Comparison of ENCODE assay signal across 15 mouse cellular contexts in the genomic region with DNA sequence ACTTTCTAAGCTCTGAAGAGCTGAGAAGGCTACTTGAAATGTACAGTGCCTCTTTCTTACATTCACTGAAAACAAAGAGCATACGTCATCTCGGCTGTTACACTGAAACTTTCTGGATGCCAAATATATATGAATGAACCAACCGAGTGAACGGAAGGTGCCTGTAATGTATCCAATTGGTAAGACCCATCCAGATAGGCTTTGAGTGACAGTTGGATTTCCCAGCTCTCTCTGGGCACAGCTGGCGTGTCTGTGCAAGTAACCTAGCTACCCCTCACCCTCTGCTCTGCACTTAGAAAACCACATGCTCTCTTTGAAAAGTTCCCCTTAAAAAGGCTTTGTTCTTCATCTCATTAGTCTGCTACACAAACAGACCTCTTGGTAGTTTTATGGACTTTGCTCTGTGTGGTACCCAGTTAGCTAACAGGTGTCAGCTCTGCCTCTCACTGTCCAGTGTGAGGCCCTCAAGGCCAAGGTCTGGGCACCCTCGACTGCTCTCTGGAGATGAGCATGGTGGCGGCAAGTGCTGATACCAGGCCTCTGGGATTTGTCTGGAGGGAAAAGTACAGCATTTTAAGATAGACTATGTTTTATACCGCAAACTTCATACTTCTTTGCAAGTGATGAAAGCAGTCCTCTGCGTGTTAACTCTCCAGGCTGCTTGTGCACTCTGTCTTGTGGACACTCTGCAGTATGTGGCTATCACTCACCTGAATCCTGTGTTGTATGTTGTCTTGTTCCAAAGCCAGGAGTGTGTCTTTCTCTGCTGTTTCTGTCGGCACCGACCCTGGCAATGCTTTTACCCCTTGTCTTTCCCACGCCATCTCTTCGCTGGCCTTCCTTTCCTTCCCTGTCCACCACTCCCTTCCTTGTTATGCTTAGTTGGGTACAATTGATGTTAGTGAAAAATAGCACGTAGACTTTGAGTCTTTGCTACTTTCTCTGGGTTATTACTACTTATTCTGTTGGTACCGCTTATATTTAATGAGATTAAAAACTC. TPM values are rescaled to one million over a fixed set of nuclear protein-coding genes. Genes with fewer than 3 reads are reported as not detected.
A peak's percentile ranks its signal among the peaks of the same experiment; 100 is the strongest.
DNase-seq lines count a peak whose midpoint lies in the region; ATAC-seq lines count a peak whose summit lies in the region.
"Had no signal": no experiment of that assay in that cellular context is flagged by ENCODE, and none has a peak within 500 bp of the region (broad histone marks: within the 10 kb centered on the region; RNA-seq: fewer than 3 reads in every experiment).

No protein-coding gene starts in this region.

- 0 out of 2 replicates have a peak, but pooled peaks have one; percentile 30 for ATAC-seq in liver, embryonic 12.5 days
- no peak for ATAC-seq in liver, embryonic 11.5 days (replicated peaks; ENCODE audit: low FRiP score)
- ATAC-seq: forebrain, embryonic 14.5 days; intestine, embryonic 15.5 days had no signal

- H3K4me3 ChIP-seq in liver, embryonic 12.5 days: no peak overlapping the region
- H3K4me3 ChIP-seq in liver, embryonic 11.5 days (ENCODE audit: low read depth, low read length): no peak overlapping the region
- H3K4me3 ChIP-seq: heart, embryonic 10.5 days; hindbrain, embryonic 10.5 days; intestine, embryonic 15.5 days; lung, embryonic 15.5 days; neural tube, embryonic 15.5 days had no signal

- H3K27ac ChIP-seq in liver, embryonic 12.5 days: no peak overlapping the region
- H3K27ac ChIP-seq in liver, embryonic 11.5 days (ENCODE audit: low read depth, low read length): no peak overlapping the region
- H3K27ac ChIP-seq: heart, embryonic 10.5 days; hindbrain, embryonic 10.5 days; intestine, embryonic 15.5 days; lung, embryonic 15.5 days; neural tube, embryonic 15.5 days had no signal

- H3K27me3 ChIP-seq in liver, embryonic 12.5 days (replicated peaks): no peaks in the 10 kb centered on the region
- no peaks in the 10 kb centered on the region for H3K27me3 ChIP-seq in liver, embryonic 11.5 days (replicated peaks; ENCODE audit: control insufficient read depth, insufficient read depth, low read length)
- H3K27me3 ChIP-seq: intestine, embryonic 15.5 days; lung, embryonic 15.5 days; neural tube, embryonic 15.5 days had no signal

- no peak overlapping the region for H3K9ac ChIP-seq in liver, embryonic 12.5 days
- H3K9ac ChIP-seq in liver, embryonic 11.5 days (ENCODE audit: low read depth, low read length): no peak overlapping the region
- H3K9ac ChIP-seq: intestine, embryonic 15.5 days; lung, embryonic 15.5 days; neural tube, embryonic 15.5 days had no signal

- no peaks in the 10 kb centered on the region for H3K9me3 ChIP-seq in liver, embryonic 12.5 days (replicated peaks)
- H3K9me3 ChIP-seq in liver, embryonic 11.5 days (ENCODE audit: control insufficient read depth, low read length): no peaks in the 10 kb centered on the region
- H3K9me3 ChIP-seq: heart, embryonic 10.5 days; hindbrain, embryonic 10.5 days; intestine, embryonic 15.5 days; lung, embryonic 15.5 days; neural tube, embryonic 15.5 days had no signal

- 0 out of 2 replicates have a peak, but pooled peaks cover 3% of the 10 kb centered on the region for H3K36me3 ChIP-seq in liver, embryonic 12.5 days
- no peaks in the 10 kb centered on the region for H3K36me3 ChIP-seq in liver, embryonic 11.5 days (ENCODE audit: control insufficient read depth, insufficient read depth, low read length)
- H3K36me3 ChIP-seq: heart, embryonic 10.5 days; intestine, embryonic 15.5 days; lung, embryonic 15.5 days; neural tube, embryonic 15.5 days had no signal

- 81% methylated on average over 15 of the region's 15 CpGs for WGBS in liver, embryonic 12.5 days (ENCODE audit: insufficient replicate concordance)
- WGBS in liver, embryonic 11.5 days: 84% methylated on average over 15 of the region's 15 CpGs

- H3K4me2 ChIP-seq in liver, embryonic 12.5 days: no peak overlapping the region
- H3K4me2 ChIP-seq in liver, embryonic 11.5 days: no peak overlapping the region
- H3K4me2 ChIP-seq: intestine, embryonic 15.5 days; lung, embryonic 15.5 days; neural tube, embryonic 15.5 days had no signal

- H3K4me1 ChIP-seq in liver, embryonic 12.5 days: peaks cover 10% of the 10 kb centered on the region
- no peaks in the 10 kb centered on the region; the same call in 1 of the 2 replicates for H3K4me1 ChIP-seq in liver, embryonic 11.5 days (replicated peaks; ENCODE audit: control insufficient read depth, insufficient read depth, low read length)
- H3K4me1 ChIP-seq: hindbrain, embryonic 10.5 days; intestine, embryonic 15.5 days; lung, embryonic 15.5 days; neural tube, embryonic 15.5 days had no signal

- DNase-seq in liver, embryonic 11.5 days (ENCODE audit: low spot score): no peak
- DNase-seq in kidney, adult 18-20 months: peak; percentile 13
- peak; percentile 57 to 67 for DNase-seq in kidney, postnatal 36 days
- DNase-seq in thymus, postnatal 4 days: peak; percentile 61
- no peak for DNase-seq in adipocyte (ENCODE audit: low spot score)
- DNase-seq in urinary bladder, postnatal 4 days (ENCODE audit: low spot score in 2 of 2): no peak
- DNase-seq: B cell, adult 2 months; gastrocnemius, postnatal 14 days had no signal

RNA-seq across cellular contexts. Expression of a gene that starts 54.2 kb away (rescaled TPM):
- 79.3 and 80.4 TPM in 2 replicates for polyA plus RNA-seq in liver, embryonic 12.5 days (2016; fragmentation: Nextera tagmentation; extraction: Ambion mirVana)
- 129 and 133 TPM in 2 replicates for polyA plus RNA-seq in liver, embryonic 11.5 days (2014; fragmentation: Nextera tagmentation; extraction: Ambion mirVana)

Comparison
In these comparisons a context has a peak if more than half of its experiments do, and no peak if none do; other contexts are left out.
1. DNase-seq: peak in kidney, adult 18-20 months (single experiment), kidney, postnatal 36 days (2 of 2) and thymus, postnatal 4 days (single experiment); none in liver, embryonic 11.5 days (single experiment), adipocyte (single experiment) and urinary bladder, postnatal 4 days (0 of 2).